Mouse (Mus musculus) liver, postnatal 0 days (tissue): ENCODE measurements around the gene Slc47a2.

ENCODE experiments used
- CTCF ChIP-seq: sonication (generic); IDR thresholded peaks from 2 replicates; pipeline ENCODE4 v1.5.1; 2016; ENCODE audit warnings: antibody characterized with exemption, low read depth
- EP300 ChIP-seq: IDR thresholded peaks from 2 replicates; pipeline ENCODE4 v1.6.1; 2016; ENCODE audit warnings: antibody characterized with exemption, low read depth, mild to moderate bottlenecking

DNA sequence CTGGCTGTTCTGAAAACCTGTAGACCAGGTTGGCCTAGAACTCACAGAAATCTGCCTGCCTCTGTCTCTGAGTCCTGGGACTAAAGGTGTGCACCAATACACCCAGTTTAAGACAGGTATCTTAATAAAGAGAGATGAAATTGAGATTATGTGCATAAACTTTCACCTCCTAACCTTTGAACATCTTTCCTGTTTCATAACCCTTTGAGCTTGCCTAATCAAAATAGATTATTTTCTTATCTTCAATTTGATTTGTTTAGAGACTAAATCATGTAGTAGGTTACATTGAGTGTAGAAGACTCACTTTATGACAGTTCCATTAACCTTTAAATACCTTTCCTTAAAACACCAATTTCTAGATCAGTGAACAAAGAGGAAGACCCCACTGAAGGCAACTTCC lies 71.0 kb downstream of the Slc47a2 start:
- peak; percentile 52; the same call in 1 of the 2 replicates for TF ChIP-seq EP300
- no peak for TF ChIP-seq CTCF
